10 mouse cellular contexts compared by ENCODE assay signal in the genomic region with DNA sequence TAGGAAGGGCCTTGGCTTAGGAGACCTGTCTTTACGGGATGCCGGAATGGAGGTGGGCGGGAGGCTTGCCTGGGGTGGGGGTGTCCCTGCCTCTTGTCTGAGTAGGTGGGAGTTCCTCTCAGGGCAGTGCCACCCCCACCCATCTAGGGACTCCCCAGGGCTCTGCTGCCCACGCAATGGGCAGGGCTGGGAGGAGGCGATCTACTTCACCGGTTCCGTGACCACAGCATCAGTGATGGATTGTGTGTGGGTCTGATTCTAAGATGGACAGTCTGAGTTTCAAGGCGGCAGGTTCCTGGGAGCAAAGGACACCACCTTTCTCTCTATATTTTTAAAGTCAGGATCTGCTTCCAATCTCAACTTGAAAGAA. TPM values are rescaled to one million over a fixed set of nuclear protein-coding genes. Genes with fewer than 3 reads are reported as not detected.
DNase-seq lines count a peak whose midpoint lies in the region; ATAC-seq and TF ChIP-seq lines count a peak whose summit lies in the region.
"Had no signal": no experiment of that assay in that cellular context is flagged by ENCODE, and none has a peak within 500 bp of the region (broad histone marks: within the 10 kb centered on the region; RNA-seq: fewer than 3 reads in every experiment).

No protein-coding gene starts in this region.

- peak overlapping the region; percentile 69 for H3K9ac ChIP-seq in forebrain, embryonic 13.5 days
- no peak overlapping the region for H3K9ac ChIP-seq in intestine, embryonic 16.5 days (ENCODE audit: low read depth, low read length)

- no peaks in the 10 kb centered on the region for H3K36me3 ChIP-seq in forebrain, embryonic 13.5 days (ENCODE audit: poor library complexity, severe bottlenecking)
- H3K36me3 ChIP-seq in intestine, embryonic 16.5 days (ENCODE audit: control insufficient read depth, insufficient read depth, low read length) = no peaks in the 10 kb centered on the region

- ATAC-seq in forebrain, embryonic 13.5 days = no peak; the same call in 1 of the 2 replicates
- no peak for ATAC-seq in intestine, embryonic 16.5 days

- peak overlapping the region; percentile 96 for H3K27ac ChIP-seq in layer of hippocampus, adult 2 months
- H3K27ac ChIP-seq in forebrain, embryonic 13.5 days = no peak overlapping the region
- H3K27ac ChIP-seq in intestine, embryonic 16.5 days (ENCODE audit: low read length) = no peak overlapping the region
- H3K27ac ChIP-seq in olfactory bulb, adult 2 months (ENCODE audit: insufficient read depth, low read depth, low read length) = no peak overlapping the region; the same call in 1 of the 2 replicates

- 16% methylated on average over 8 of the region's 8 CpGs for WGBS in forebrain, embryonic 13.5 days
- 19% methylated on average over 8 of the region's 8 CpGs for WGBS in intestine, embryonic 16.5 days
- WGBS in olfactory bulb, adult 2 months = 7% methylated on average over 8 of the region's 8 CpGs

- TF ChIP-seq POLR2A in olfactory bulb, adult 2 months (IDR thresholded peaks at IDR 0.05; ENCODE audit: insufficient read depth, low read depth, low read length) = no peak

- peak overlapping the region; percentile 73 for H3K4me3 ChIP-seq in layer of hippocampus, adult 2 months
- H3K4me3 ChIP-seq in forebrain, embryonic 13.5 days = peak overlapping the region; percentile 46
- H3K4me3 ChIP-seq in intestine, embryonic 16.5 days (ENCODE audit: low read length) = no peak overlapping the region
- H3K4me3 ChIP-seq in olfactory bulb, adult 2 months (ENCODE audit: insufficient read depth, low read depth, low read length) = peak overlapping the region; percentile 88

- TF ChIP-seq CTCF in layer of hippocampus, adult 2 months (conservative IDR thresholded peaks at IDR 0.05) = no peak
- no peak for TF ChIP-seq CTCF in olfactory bulb, adult 2 months (IDR thresholded peaks at IDR 0.05; ENCODE audit: insufficient read depth, low read depth, low read length)

- no peaks in the 10 kb centered on the region for H3K9me3 ChIP-seq in forebrain, embryonic 13.5 days (replicated peaks)
- no peaks in the 10 kb centered on the region for H3K9me3 ChIP-seq in intestine, embryonic 16.5 days (ENCODE audit: control insufficient read depth, low read length)

- peak overlapping the region; percentile 62 for H3K4me2 ChIP-seq in forebrain, embryonic 13.5 days
- H3K4me2 ChIP-seq in intestine, embryonic 16.5 days (ENCODE audit: low read depth, low read length) = peak overlapping the region; percentile 19; the same call in 1 of the 2 replicates

- H3K27me3 ChIP-seq in forebrain, embryonic 13.5 days = peaks cover 33% of the 10 kb centered on the region
- H3K27me3 ChIP-seq in intestine, embryonic 16.5 days (replicated peaks; ENCODE audit: control insufficient read depth, insufficient read depth, low read length) = peaks cover 19% of the 10 kb centered on the region

- H3K4me1 ChIP-seq in forebrain, embryonic 13.5 days = peaks cover 21% of the 10 kb centered on the region
- 0 out of 2 replicates have a peak, but pooled peaks cover 5% of the 10 kb centered on the region for H3K4me1 ChIP-seq in intestine, embryonic 16.5 days (ENCODE audit: control insufficient read depth, insufficient read depth, low read length)
- H3K4me1 ChIP-seq in olfactory bulb, adult 2 months (ENCODE audit: control insufficient read depth, insufficient read depth, low read length) = peaks cover 26% of the 10 kb centered on the region

- DNase-seq in layer of hippocampus, adult 2 months (ENCODE audit: low spot score in 2 of 2) = no peak
- no peak for DNase-seq in layer of hippocampus, adult 9-11 months
- no peak for DNase-seq in lung, postnatal 4 days
- DNase-seq in T-cell, adult 2 months (ENCODE audit: low spot score) = no peak
- no peak for DNase-seq in ovary, postnatal 10 days (ENCODE audit: low spot score)

RNA-seq across cellular contexts. Expression of gene Tmem63c, which starts 5.7 kb away (rescaled TPM):
- total RNA-seq in layer of hippocampus, adult 2 months (2021) = 10 to 100 TPM; 38.1 to 39.3 TPM
- polyA plus RNA-seq in forebrain, embryonic 13.5 days (2015; fragmentation: Nextera tagmentation; extraction: Ambion mirVana) = 1.6 and 2.2 TPM in 2 replicates
- 0.60 and 0.92 TPM in 2 replicates for polyA plus RNA-seq in intestine, embryonic 16.5 days (2015; fragmentation: Nextera tagmentation; extraction: Ambion mirVana)
- polyA plus RNA-seq in olfactory bulb, adult 2 months (2012; ENCODE audit: insufficient read depth, insufficient read length, low replicate concordance, missing spikeins) = not detected in 2 replicates
- total RNA-seq: hematopoietic stem cell, adult 5-6 weeks; megakaryocyte progenitor cell, adult 5-6 weeks had no signal

RNA-seq across cellular contexts. Expression of gene Zdhhc22, which starts 36.6 kb away (rescaled TPM):
- total RNA-seq in layer of hippocampus, adult 2 months (2021) = 1 to 10 TPM; 8.6 to 9.0 TPM
- polyA plus RNA-seq in forebrain, embryonic 13.5 days (2015; fragmentation: Nextera tagmentation; extraction: Ambion mirVana) = 2.3 and 2.7 TPM in 2 replicates
- polyA plus RNA-seq in intestine, embryonic 16.5 days (2015; fragmentation: Nextera tagmentation; extraction: Ambion mirVana) = 0.23 and 0.28 TPM in 2 replicates
- not detected in 2 replicates for polyA plus RNA-seq in olfactory bulb, adult 2 months (2012; ENCODE audit: insufficient read depth, insufficient read length, low replicate concordance, missing spikeins)
- total RNA-seq: hematopoietic stem cell, adult 5-6 weeks; megakaryocyte progenitor cell, adult 5-6 weeks had no signal
